Mouse (Mus musculus): ENCODE data around the gene Gm21698.
"Not testable (repeated sequence)": the region's sequence is repeated elsewhere in the genome, so short reads cannot be mapped to it uniquely, and the experiment has no call there.

The Gm21698 gene

GRCm38 (mm10) chr5:25988550-25988949 is at the start of gene Gm21698:
TSS of gene Gm21698 (minus strand) at chr5:25988650.
- DNase-seq: not testable (repeated sequence)

DNA sequence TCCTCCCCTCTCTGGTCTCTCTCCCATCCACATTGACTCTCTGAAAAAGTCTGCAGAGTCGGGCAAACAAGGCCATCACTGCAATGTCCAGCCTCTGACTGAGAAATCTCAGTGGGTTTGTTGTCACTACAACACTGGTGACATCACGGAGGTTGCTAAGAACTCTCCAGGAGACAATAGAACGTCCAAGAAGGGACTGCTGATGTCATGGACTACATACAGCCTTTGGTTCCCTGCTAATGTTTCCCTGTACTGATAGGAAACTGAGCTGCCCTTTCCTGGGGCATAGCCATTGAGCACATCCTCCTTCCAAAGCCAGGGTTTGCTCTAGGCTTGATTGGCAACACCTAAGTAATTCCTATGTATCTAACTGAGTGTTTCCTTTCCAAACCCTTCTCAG is 34.4 kb upstream of the Gm21698 start, which contains the start of gene Gm5862:
TSS of gene Gm5862 (minus strand) at position 101 of the 400 bp plus-strand sequence.
- DNase-seq: not testable (repeated sequence)

DNA sequence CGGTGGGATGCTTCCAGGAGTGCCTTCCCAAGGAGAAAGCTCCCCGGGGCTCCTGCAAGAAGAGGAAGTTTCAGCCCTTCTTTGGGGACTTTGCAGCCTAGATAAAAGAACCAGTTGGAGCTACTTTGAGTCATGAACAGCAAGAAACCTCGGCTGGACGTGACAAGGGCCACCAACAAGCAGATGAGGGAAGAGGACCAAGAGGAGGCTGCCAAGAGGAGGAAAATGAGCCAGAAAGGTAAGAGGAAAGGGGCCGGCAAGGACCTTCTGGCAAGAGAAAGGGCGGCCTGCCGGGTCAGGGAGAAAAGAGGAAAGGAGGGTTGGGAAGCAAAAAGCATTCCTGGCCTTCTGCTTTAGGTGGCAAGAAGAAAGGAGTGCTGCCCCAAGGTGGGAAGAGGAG is 19.2 kb upstream of the Gm21698 start:
- DNase-seq: not testable (repeated sequence)

- not testable (repeated sequence) for DNase-seq
Measured at GRCm38 (mm10) chr5:26006937-26007695, 18.7 kb upstream of the Gm21698 start.

DNA sequence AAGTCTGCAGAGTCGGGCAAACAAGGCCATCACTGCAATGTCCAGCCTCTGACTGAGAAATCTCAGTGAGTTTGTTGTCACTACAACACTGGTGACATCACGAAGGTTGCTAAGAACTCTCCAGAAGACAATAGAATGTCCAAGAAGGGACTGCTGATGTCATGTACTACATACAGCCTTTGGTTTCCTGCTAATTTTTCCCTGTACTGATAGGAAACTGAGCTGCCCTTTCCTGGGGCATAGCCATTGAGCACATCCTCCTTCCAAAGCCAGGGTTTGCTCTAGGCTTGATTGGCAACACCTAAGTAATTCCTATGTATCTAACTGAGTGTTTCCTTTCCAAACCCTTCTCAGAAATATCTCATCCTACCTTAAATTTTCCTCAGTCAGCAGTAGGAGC is 16.2 kb upstream of the Gm21698 start, which contains the start of gene Gm1979:
TSS of gene Gm1979 (minus strand) at position 101 of the 400 bp plus-strand sequence.
- DNase-seq: not testable (repeated sequence)

- DNase-seq: not testable (repeated sequence)
Measured at GRCm38 (mm10) chr5:25972563-25972962, 15.9 kb downstream of the Gm21698 start, which contains the start of gene Gm21680. TSS of gene Gm21680 (minus strand) at chr5:25972663.

- not testable (repeated sequence) for DNase-seq
Measured at GRCm38 (mm10) chr5:25957050-25957449, 31.4 kb downstream of the Gm21698 start.

- not testable (repeated sequence) for DNase-seq
Measured at GRCm38 (mm10) chr5:25956611-25957010, 31.8 kb downstream of the Gm21698 start.

- DNase-seq: not testable (repeated sequence)
Measured at GRCm38 (mm10) chr5:25954317-25954716, 34.1 kb downstream of the Gm21698 start, which contains the start of gene Gm21671. TSS of gene Gm21671 (minus strand) at chr5:25954417.

GRCm38 (mm10) chr5:25945391-25945790 is 43.1 kb downstream of the Gm21698 start:
- DNase-seq: not testable (repeated sequence)

DNA sequence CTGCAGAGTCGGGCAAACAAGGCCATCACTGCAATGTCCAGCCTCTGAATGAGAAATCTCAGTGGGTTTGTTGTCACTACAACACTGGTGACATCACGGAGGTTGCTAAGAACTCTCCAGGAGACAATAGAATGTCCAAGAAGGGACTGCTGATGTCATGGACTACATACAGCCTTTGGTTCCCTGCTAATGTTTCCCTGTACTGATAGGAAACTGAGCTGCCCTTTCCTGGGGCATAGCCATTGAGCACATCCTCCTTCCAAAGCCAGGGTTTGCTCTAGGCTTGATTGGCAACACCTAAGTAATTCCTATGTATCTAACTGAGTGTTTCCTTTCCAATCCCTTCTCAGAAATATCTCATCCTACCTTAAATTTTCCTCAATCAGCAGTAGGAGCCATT is 46.2 kb downstream of the Gm21698 start, which contains the start of gene Gm21663:
TSS of gene Gm21663 (minus strand) at position 101 of the 400 bp plus-strand sequence.
- DNase-seq: not testable (repeated sequence)

Measured in kidney, adult 11 months (tissue).